Mouse (Mus musculus) MEL (cell line): ENCODE measurements around the gene Elp5. TPM values are rescaled to one million over a fixed set of nuclear protein-coding genes. Genes with fewer than 3 reads are reported as not detected.

Source experiments
- DNase-seq: peaks from one replicate; pipeline ENCODE4 v3.0.0; 2011; ENCODE audit warnings: low read depth, low spot score
- H3K27ac ChIP-seq: 2 replicates; pipeline ENCODE4 v1.5.1; 2012; ENCODE audit warnings: low read depth, mild to moderate bottlenecking, control low read depth, low read length, moderate library complexity; ENCODE audit not compliant: control insufficient read depth
- H3K27me3 ChIP-seq, 2 experiments: fragments of 150-350 bp in 1 of 2; sonication (generic) in 1 of 2; 2 replicates each; pipeline ENCODE4 v1.6.1; 2012; ENCODE audit warnings: low read length in 2 of 2, mild to moderate bottlenecking in 2 of 2, improper control_type of control experiment in 1 of 2, moderate library complexity in 1 of 2; ENCODE audit not compliant: insufficient read depth in 2 of 2, control insufficient read depth in 1 of 2
- H3K36me3 ChIP-seq, 2 experiments: 2 replicates each; pipeline ENCODE4 v1.6.1; 2012 to 2014; ENCODE audit warnings: low read length in 2 of 2, improper control_type of control experiment in 1 of 2, inconsistent platforms in 1 of 2, mild to moderate bottlenecking in 1 of 2; ENCODE audit not compliant: insufficient read depth in 2 of 2, control insufficient read depth in 1 of 2
- H3K4me1 ChIP-seq, 2 experiments: fragments of 150-350 bp in 1 of 2; sonication (generic) in 1 of 2; 2 replicates each; pipeline ENCODE4 v1.6.1; 2012; ENCODE audit warnings: low read length in 2 of 2, improper control_type of control experiment in 1 of 2, mild to moderate bottlenecking in 1 of 2; ENCODE audit not compliant: insufficient read depth in 2 of 2, control insufficient read depth in 1 of 2
- H3K4me3 ChIP-seq, 2 experiments: fragments of 150-350 bp in 1 of 2; sonication (generic) in 1 of 2; 2 replicates each; pipeline ENCODE4 v1.5.1; 2012; ENCODE audit warnings: low read depth in 2 of 2, low read length in 2 of 2, mild to moderate bottlenecking in 2 of 2, moderate library complexity in 2 of 2, control low read depth in 1 of 2, improper control_type of control experiment in 1 of 2; ENCODE audit not compliant: control insufficient read depth in 1 of 2, insufficient read depth in 1 of 2
- H3K79me2 ChIP-seq: 2 replicates; pipeline ENCODE4 v1.6.1; 2012; ENCODE audit warnings: mild to moderate bottlenecking, low read length, moderate library complexity; ENCODE audit not compliant: control insufficient read depth, poor library complexity, insufficient read depth
- H3K9ac ChIP-seq: 2 replicates; pipeline ENCODE4 v1.6.1; 2012; ENCODE audit warnings: low read depth, mild to moderate bottlenecking, control low read depth, low read length, moderate library complexity; ENCODE audit not compliant: control insufficient read depth, poor library complexity, severe bottlenecking
- H3K9me3 ChIP-seq: fragments of 150-350 bp; sonication (generic); replicated peaks from 2 replicates; pipeline ENCODE4 v1.6.1; 2012; ENCODE audit warnings: mild to moderate bottlenecking, low read length, improper control_type of control experiment, moderate library complexity; ENCODE audit not compliant: insufficient read depth
- BHLHE40 ChIP-seq: IDR thresholded peaks from 2 replicates; pipeline ENCODE4 v1.6.1; 2012; ENCODE audit warnings: low read depth, mild to moderate bottlenecking, inconsistent platforms, low read length, improper control_type of control experiment, borderline replicate concordance
- CHD1 ChIP-seq: IDR thresholded peaks from 2 replicates; pipeline ENCODE4 v1.6.1; 2012; ENCODE audit warnings: low read depth, mild to moderate bottlenecking, inconsistent platforms, low read length, improper control_type of control experiment
- CHD2 ChIP-seq: IDR thresholded peaks from 2 replicates; pipeline ENCODE4 v1.6.1; 2011; ENCODE audit warnings: low read length, improper control_type of control experiment
- E2F4 ChIP-seq: IDR thresholded peaks from 2 replicates; pipeline ENCODE4 v1.6.1; 2011; ENCODE audit warnings: low read depth, low read length, improper control_type of control experiment, borderline replicate concordance
- ELF1 ChIP-seq: IDR thresholded peaks from 2 replicates; pipeline ENCODE4 v1.6.1; 2014; ENCODE audit warnings: low read depth, mild to moderate bottlenecking, inconsistent platforms, low read length, improper control_type of control experiment, moderate library complexity
- ETS1 ChIP-seq: IDR thresholded peaks from 2 replicates; pipeline ENCODE4 v1.6.1; 2012; ENCODE audit warnings: low read depth, mild to moderate bottlenecking, inconsistent platforms, low read length, improper control_type of control experiment, moderate library complexity
- GABPA ChIP-seq: IDR thresholded peaks from 2 replicates; pipeline ENCODE4 v1.6.1; 2012; ENCODE audit warnings: low read depth, mild to moderate bottlenecking, inconsistent platforms, low read length, improper control_type of control experiment, moderate library complexity
- GATA1 ChIP-seq: IDR thresholded peaks from 2 replicates; pipeline ENCODE4 v1.6.1; 2011; ENCODE audit warnings: low read depth, low read length, improper control_type of control experiment
- HCFC1 ChIP-seq: IDR thresholded peaks from 2 replicates; pipeline ENCODE4 v1.6.1; 2012; ENCODE audit warnings: low read depth, mild to moderate bottlenecking, inconsistent platforms, low read length, improper control_type of control experiment, moderate library complexity
- JUND ChIP-seq: IDR thresholded peaks from 2 replicates; pipeline ENCODE4 v1.6.1; 2011; ENCODE audit warnings: low read depth, mild to moderate bottlenecking, improper control_type of control experiment, low read length
- KAT2A ChIP-seq: conservative IDR thresholded peaks from 2 replicates; pipeline ENCODE4 v1.6.1; 2012; ENCODE audit warnings: low read depth, low read length, improper control_type of control experiment, inconsistent platforms
- MAFK ChIP-seq: IDR thresholded peaks from 2 replicates; pipeline ENCODE4 v1.6.1; 2011; ENCODE audit warnings: low read depth, mild to moderate bottlenecking, low read length, improper control_type of control experiment, borderline replicate concordance
- MAZ ChIP-seq: IDR thresholded peaks from 2 replicates; pipeline ENCODE4 v1.6.1; 2012; ENCODE audit warnings: low read depth, mild to moderate bottlenecking, inconsistent platforms, low read length, improper control_type of control experiment
- MEF2A ChIP-seq: IDR thresholded peaks from 2 replicates; pipeline ENCODE4 v1.6.1; 2014; ENCODE audit warnings: low read depth, mild to moderate bottlenecking, inconsistent platforms, low read length, improper control_type of control experiment; ENCODE audit not compliant: poor library complexity, insufficient replicate concordance, severe bottlenecking; ENCODE audit errors: extremely low read depth
- MXI1 ChIP-seq: IDR thresholded peaks from 2 replicates; pipeline ENCODE4 v1.6.1; 2011; ENCODE audit warnings: mild to moderate bottlenecking, low read depth, low read length, improper control_type of control experiment
- MYB ChIP-seq: IDR thresholded peaks from 2 replicates; pipeline ENCODE4 v1.6.1; 2011; ENCODE audit warnings: mild to moderate bottlenecking, low read depth, low read length, improper control_type of control experiment
- MYC ChIP-seq: IDR thresholded peaks from 2 replicates; pipeline ENCODE4 v1.6.1; 2011; ENCODE audit warnings: low read depth, mild to moderate bottlenecking, low read length, improper control_type of control experiment, moderate library complexity
- NELFE ChIP-seq: IDR thresholded peaks from 2 replicates; pipeline ENCODE4 v1.6.1; 2011; ENCODE audit warnings: low read depth, low read length, improper control_type of control experiment
- NRF1 ChIP-seq: IDR thresholded peaks from 2 replicates; pipeline ENCODE4 v1.6.1; 2014; ENCODE audit warnings: low read depth, mild to moderate bottlenecking, inconsistent platforms, low read length, improper control_type of control experiment, moderate library complexity; ENCODE audit not compliant: poor library complexity, insufficient read depth, severe bottlenecking
- POLR2A ChIP-seq, 2 experiments: IDR thresholded peaks; 2 replicates each; pipeline ENCODE4 v1.6.1; 2011 to 2012; ENCODE audit warnings: low read length in 2 of 2, mild to moderate bottlenecking in 2 of 2, control low read depth in 1 of 2, improper control_type of control experiment in 1 of 2, low read depth in 1 of 2, moderate library complexity in 1 of 2; ENCODE audit not compliant: control insufficient read depth in 1 of 2, insufficient read depth in 1 of 2, poor library complexity in 1 of 2
- POLR2AphosphoS2 ChIP-seq: IDR thresholded peaks from 2 replicates; pipeline ENCODE4 v1.6.1; 2011; ENCODE audit warnings: low read length, improper control_type of control experiment
- POLR2AphosphoS5 ChIP-seq: IDR thresholded peaks from 2 replicates; pipeline ENCODE4 v1.6.1; 2012; ENCODE audit warnings: low read depth, borderline replicate concordance, mild to moderate bottlenecking, inconsistent platforms, low read length, moderate library complexity, mixed read lengths
- RAD21 ChIP-seq: IDR thresholded peaks from 2 replicates; pipeline ENCODE4 v1.6.1; 2011; ENCODE audit warnings: mild to moderate bottlenecking, low read depth, low read length, improper control_type of control experiment
- RCOR1 ChIP-seq: IDR thresholded peaks from 2 replicates; pipeline ENCODE4 v1.6.1; 2012; ENCODE audit warnings: low read depth, mild to moderate bottlenecking, inconsistent platforms, low read length, improper control_type of control experiment
- SMC3 ChIP-seq: IDR thresholded peaks from 2 replicates; pipeline ENCODE4 v1.6.1; 2011; ENCODE audit warnings: low read depth, low read length, improper control_type of control experiment
- TAL1 ChIP-seq: IDR thresholded peaks from 2 replicates; pipeline ENCODE4 v1.6.1; 2012; ENCODE audit warnings: mild to moderate bottlenecking, inconsistent platforms, low read length, moderate library complexity, mixed read lengths
- TBP ChIP-seq: IDR thresholded peaks from 2 replicates; pipeline ENCODE4 v1.8.0; 2011; ENCODE audit warnings: low read depth, low read length, improper control_type of control experiment
- TCF12 ChIP-seq: IDR thresholded peaks from 2 replicates; pipeline ENCODE4 v1.6.1; 2014; ENCODE audit warnings: low read depth, mild to moderate bottlenecking, inconsistent platforms, low read length, improper control_type of control experiment, moderate library complexity
- UBTF ChIP-seq: IDR thresholded peaks from 2 replicates; pipeline ENCODE4 v1.6.1; 2012; ENCODE audit warnings: low read depth, mild to moderate bottlenecking, inconsistent platforms, low read length, improper control_type of control experiment, moderate library complexity, borderline replicate concordance; ENCODE audit not compliant: insufficient read depth
- USF1 ChIP-seq: IDR thresholded peaks from 2 replicates; pipeline ENCODE4 v1.6.1; 2014; ENCODE audit warnings: low read depth, mild to moderate bottlenecking, inconsistent platforms, low read length, improper control_type of control experiment, moderate library complexity
- USF2 ChIP-seq, 2 experiments: IDR thresholded peaks; 2 replicates each; pipeline ENCODE4 v1.6.1; 2011 to 2012; ENCODE audit warnings: improper control_type of control experiment in 2 of 2, low read length in 2 of 2, borderline replicate concordance in 1 of 2, inconsistent platforms in 1 of 2, low read depth in 1 of 2, mild to moderate bottlenecking in 1 of 2; ENCODE audit not compliant: insufficient read depth in 1 of 2
- ZC3H11A ChIP-seq: IDR thresholded peaks from 2 replicates; pipeline ENCODE4 v1.6.1; 2012; ENCODE audit warnings: low read depth, mild to moderate bottlenecking, inconsistent platforms, low read length, improper control_type of control experiment
- ZKSCAN1 ChIP-seq: IDR thresholded peaks from 2 replicates; pipeline ENCODE4 v1.6.1; 2012; ENCODE audit warnings: low read depth, mild to moderate bottlenecking, inconsistent platforms, low read length, improper control_type of control experiment, moderate library complexity
- ZMIZ1 ChIP-seq: IDR thresholded peaks from 2 replicates; pipeline ENCODE4 v1.6.1; 2012; ENCODE audit warnings: low read depth, mild to moderate bottlenecking, inconsistent platforms, low read length, improper control_type of control experiment, moderate library complexity
- ZNF384 ChIP-seq: IDR thresholded peaks from 2 replicates; pipeline ENCODE4 v1.6.1; 2012; ENCODE audit warnings: low read depth, mild to moderate bottlenecking, inconsistent platforms, low read length, improper control_type of control experiment
- polyA plus RNA-seq, 2 experiments: library from polyadenylated mRNA; stranded (reverse) in 1 of 2; unstranded in 1 of 2; fragments of >175 nt in 1 of 2; fragments of >200 nt in 1 of 2; gene quantifications; 2 replicates each; pipeline versions ENCODE4 v1.2.1 to v1.2.4; 2012; ENCODE audit warnings: low replicate concordance in 2 of 2, low read depth in 1 of 2; ENCODE audit not compliant: insufficient read length in 2 of 2, insufficient read depth in 1 of 2, missing spikeins in 1 of 2
- total RNA-seq: library from RNA; depleted of rRNA; stranded (reverse); fragments of 300-350 nt; gene quantifications from 2 replicates; pipeline ENCODE4 v1.2.3, GENCODE M21; 2012

The Elp5 gene
- total and polyA plus RNA-seq, 3 experiments, result 189 to 222 TPM; not detected in 1

- H3K27ac ChIP-seq, result peak overlapping the region; percentile 80
- peaks cover 52% of the 10 kb centered on the region for H3K79me2 ChIP-seq
- H3K9me3 ChIP-seq, result no peaks in the 10 kb centered on the region
- no peaks in the 10 kb centered on the region for H3K27me3 ChIP-seq
- peaks cover 13 to 48% of the 10 kb centered on the region in 2 experiments for H3K4me1 ChIP-seq
- DNase-seq, result peak; percentile 96
- H3K4me3 ChIP-seq, result peak overlapping the region; percentile 73 to 96
- H3K36me3 ChIP-seq, result peaks cover 22 to 61% of the 10 kb centered on the region in 2 experiments
- H3K9ac ChIP-seq, result peak overlapping the region; percentile 83
- TF ChIP-seq NRF1 (peak; percentile 11; the same call in 1 of the 2 replicates), TBP (peak; percentile 88; the same call in 1 of the 2 replicates), POLR2A (IDR thresholded peaks at IDR 0.05; ENCODE audit: control insufficient read depth in 1 of 2, insufficient read depth in 1 of 2, low read depth in 1 of 2, low read length in 2 of 2, poor library complexity in 1 of 2) (peak; percentile 55 to 93; a peak in 3 of 4 replicates), ELF1 (peak; percentile 43; the same call in 1 of the 2 replicates), JUND (0 out of 2 replicates have a peak, but pooled peaks have one; percentile 48), CHD2 (no peak; the same call in 1 of the 2 replicates), ZNF384 (no peak; the same call in 1 of the 2 replicates), HCFC1 (peak; percentile 68), RCOR1 (no peak), RAD21 (no peak), NELFE (peak; percentile 74), MYC (peak; percentile 67; the same call in 1 of the 2 replicates), POLR2AphosphoS5 (no peak; the same call in 1 of the 2 replicates), ZC3H11A (no peak), KAT2A (no peak; the same call in 1 of the 2 replicates), MXI1 (peak; percentile 81), ETS1 (no peak; the same call in 1 of the 2 replicates), GATA1 (no peak), ZKSCAN1 (no peak), MYB (peak; percentile 32; the same call in 1 of the 2 replicates), MAZ (peak; percentile 87; the same call in 1 of the 2 replicates), MEF2A (no peak), USF1 (peak; percentile 31; the same call in 1 of the 2 replicates), BHLHE40 (no peak), POLR2AphosphoS2 (peak; percentile 77), UBTF (no peak), CHD1 (no peak; the same call in 1 of the 2 replicates), TAL1 (no peak), SMC3 (peak; percentile 15; the same call in 1 of the 2 replicates), ZMIZ1 (peak; percentile 95), USF2 (IDR thresholded peaks at IDR 0.05; ENCODE audit: borderline replicate concordance in 1 of 2, insufficient read depth in 1 of 2, low read depth in 1 of 2, low read length in 2 of 2) (no peak), MAFK (peak; percentile 7; the same call in 1 of the 2 replicates), GABPA (no peak), TCF12 (peak; percentile 54), E2F4 (peak; percentile 87)
Measured at GRCm38 (mm10) chr11:69919661-69920265, 62.6 kb downstream of the Elp5 start.
